Mouse (Mus musculus) small intestine, adult 2 months (tissue): ENCODE data around the gene Sat2. TPM values are rescaled to one million over a fixed set of nuclear protein-coding genes. Genes with fewer than 3 reads are reported as not detected.

Experiments used
- H3K27ac ChIP-seq: fragments of 200-500 bp; 2 replicates; pipeline ENCODE4 v1.5.1; 2012; ENCODE audit warnings: low read depth, low read length, control low read depth, inconsistent platforms; ENCODE audit not compliant: insufficient read depth
- H3K27me3 ChIP-seq: fragments of 200-500 bp; 2 replicates; pipeline ENCODE4 v1.6.1; 2012; ENCODE audit warnings: mild to moderate bottlenecking, moderate library complexity, low read length, inconsistent platforms; ENCODE audit not compliant: control insufficient read depth, insufficient read depth
- H3K36me3 ChIP-seq: fragments of 200-500 bp; 2 replicates; pipeline ENCODE4 v1.6.1; 2012; ENCODE audit warnings: mild to moderate bottlenecking, low read length, control low read depth, inconsistent platforms; ENCODE audit not compliant: control insufficient read depth, insufficient read depth
- H3K4me1 ChIP-seq: fragments of 200-500 bp; 2 replicates; pipeline ENCODE4 v1.6.1; 2012; ENCODE audit warnings: low read length, inconsistent platforms, mixed read lengths; ENCODE audit not compliant: control insufficient read depth, insufficient read depth, insufficient read length
- H3K4me3 ChIP-seq: fragments of 200-500 bp; 2 replicates; pipeline ENCODE4 v1.5.1; 2012; ENCODE audit warnings: low read depth, mild to moderate bottlenecking, control low read depth, inconsistent platforms, low read length, moderate library complexity
- CTCF ChIP-seq: fragments of 200-500 bp; IDR thresholded peaks from 2 replicates; pipeline ENCODE4 v1.5.1; 2012; ENCODE audit warnings: low read depth, mild to moderate bottlenecking, control low read depth, inconsistent platforms, low read length, moderate library complexity, mixed read lengths; ENCODE audit not compliant: insufficient replicate concordance, insufficient read length; ENCODE audit errors: extremely low read depth
- POLR2A ChIP-seq: fragments of 200-500 bp; IDR thresholded peaks from 2 replicates; pipeline ENCODE4 v1.6.1; 2012; ENCODE audit warnings: low read depth, mild to moderate bottlenecking, control low read depth, inconsistent platforms, low read length, moderate library complexity
- WGBS: fragments of 180-500 bp; shearing (Covaris S2); methylation state at CpG from one replicate; pipeline ENCODE4 v1.1.7; 2018; 5-methylcytosine and 5-hydroxymethylcytosine counted together
- polyA plus RNA-seq: library from polyadenylated mRNA; depleted of rRNA; stranded (reverse); fragments of >200 nt; gene quantifications from 2 replicates; pipeline ENCODE4 v1.2.3, GENCODE M21; 2012

The Sat2 gene
- polyA plus RNA-seq, 1 experiment: 0.49 TPM

DNA sequence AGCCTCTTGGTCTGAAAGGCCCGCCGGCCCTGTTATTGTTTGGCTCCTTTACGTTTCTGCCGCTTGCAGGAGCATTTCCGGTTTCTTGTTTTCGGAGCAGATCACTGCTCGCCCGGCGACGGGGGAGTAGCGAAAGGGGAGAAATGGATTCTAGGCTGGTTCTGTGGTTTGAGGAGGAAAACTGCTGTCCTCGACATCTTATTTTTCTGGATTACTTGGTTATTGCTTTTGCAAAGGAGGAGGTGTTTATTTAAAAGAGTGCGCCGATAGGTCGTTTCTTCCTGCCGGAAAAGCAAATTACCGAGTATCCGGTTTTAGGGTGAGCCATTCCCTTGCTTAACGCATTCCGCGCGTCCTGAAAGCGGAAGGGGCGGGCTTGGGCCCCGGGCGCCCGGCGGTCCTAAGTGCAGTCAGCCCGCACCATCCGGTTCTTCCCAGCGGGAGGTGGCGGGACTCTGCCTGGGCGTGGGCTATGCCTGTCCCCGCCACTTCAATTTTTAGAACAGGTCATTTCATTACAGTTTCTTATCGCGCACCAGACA is 40.6 kb upstream of the Sat2 start:
- peak; percentile 21; the same call in 1 of the 2 replicates for TF ChIP-seq CTCF
- TF ChIP-seq POLR2A: peak; percentile 42; the same call in 1 of the 2 replicates
- peak overlapping the region; percentile 66 for H3K4me3 ChIP-seq

DNA sequence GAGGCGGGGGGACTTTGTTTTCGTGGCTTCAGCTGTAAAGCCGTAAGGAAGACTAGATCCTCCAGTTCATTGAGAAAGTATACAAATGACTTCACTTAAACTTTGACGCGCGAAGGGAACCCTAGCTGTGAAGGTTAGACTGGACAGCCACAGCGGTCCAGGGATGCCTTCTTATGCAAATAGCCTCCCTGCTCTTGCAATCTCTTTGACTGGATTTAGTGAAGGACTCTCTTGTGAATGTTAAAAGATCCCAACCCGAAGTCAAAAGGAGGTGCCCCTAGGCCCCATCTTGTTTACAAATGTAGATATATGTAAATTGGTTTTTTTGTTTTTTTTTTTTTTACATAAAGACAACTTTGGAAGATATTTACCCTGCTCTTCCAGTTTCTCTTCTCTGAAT is 40.0 kb upstream of the Sat2 start:
- H3K4me3 ChIP-seq: peak overlapping the region; percentile 66
- TF ChIP-seq POLR2A: no peak
- no peak for TF ChIP-seq CTCF
- peak overlapping the region; percentile 94 for H3K27ac ChIP-seq
- peaks cover 17% of the 10 kb centered on the region for H3K4me1 ChIP-seq
- WGBS: 0% methylated on average over 8 of the region's 8 CpGs
- no peaks in the 10 kb centered on the region for H3K27me3 ChIP-seq
- peaks cover 1% of the 10 kb centered on the region; the same call in 1 of the 2 replicates for H3K36me3 ChIP-seq

More for the DNA sequence above, 40.6 kb upstream of the Sat2 start:
- WGBS: under 1% methylated on average over 36 of the region's 36 CpGs
- no peaks in the 10 kb centered on the region for H3K36me3 ChIP-seq
- peaks cover 17% of the 10 kb centered on the region for H3K4me1 ChIP-seq
- H3K27ac ChIP-seq: peak overlapping the region; percentile 94
- H3K27me3 ChIP-seq: no peaks in the 10 kb centered on the region

DNA sequence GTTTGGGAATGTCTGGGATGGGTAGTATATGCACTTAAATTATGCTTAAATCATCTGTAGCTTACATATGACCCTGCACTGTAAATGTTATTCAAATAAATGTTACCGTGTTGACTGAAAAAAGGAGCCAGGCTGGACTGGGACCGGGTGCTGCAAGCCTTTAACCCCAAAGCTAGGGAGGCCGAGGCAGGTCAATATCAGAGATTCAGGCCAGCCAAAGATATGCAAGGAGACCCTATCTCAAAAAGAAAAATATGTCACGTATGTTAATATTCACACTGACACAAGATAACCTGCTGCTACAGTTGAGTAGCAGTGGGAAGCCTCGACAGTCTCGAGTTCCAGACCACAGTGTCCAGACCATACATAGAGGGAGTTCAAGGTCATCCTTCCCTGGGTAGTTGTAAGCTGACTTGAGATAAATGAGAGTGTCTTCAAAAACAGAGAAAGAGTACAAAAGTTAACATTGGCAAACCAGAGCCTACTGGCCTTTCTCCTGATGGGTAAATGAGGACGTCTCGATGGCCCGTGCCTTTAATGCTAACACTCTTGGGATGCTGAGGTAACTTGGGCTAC is 39.5 kb upstream of the Sat2 start:
- H3K27ac ChIP-seq: no peak overlapping the region
- WGBS: 51% methylated on average over 9 of the region's 9 CpGs
- H3K4me1 ChIP-seq: peaks cover 17% of the 10 kb centered on the region
- TF ChIP-seq POLR2A (no peak), CTCF (no peak)
- no peak overlapping the region for H3K4me3 ChIP-seq
- H3K27me3 ChIP-seq: no peaks in the 10 kb centered on the region
- H3K36me3 ChIP-seq: peaks cover 6% of the 10 kb centered on the region

DNA sequence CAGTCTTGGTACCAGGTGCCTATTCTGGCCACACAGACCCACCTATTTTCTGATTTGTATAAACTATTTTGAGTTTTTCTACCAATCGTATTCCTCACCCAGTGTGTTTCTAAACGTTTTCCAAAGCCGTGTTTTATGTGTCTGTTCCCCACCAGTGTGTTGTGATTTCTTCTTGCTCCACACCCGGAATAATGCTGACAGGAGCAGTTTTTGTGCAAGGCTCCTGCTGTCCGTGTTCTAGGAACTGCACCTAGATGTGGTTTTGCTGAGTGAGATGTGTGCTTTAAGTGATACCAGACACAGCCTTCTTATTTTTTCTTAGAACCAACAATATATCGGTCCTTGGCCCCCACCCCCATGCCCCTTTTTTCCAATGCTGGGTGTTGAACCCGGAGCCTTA is 37.8 kb upstream of the Sat2 start:
- H3K36me3 ChIP-seq: peaks cover 22% of the 10 kb centered on the region
- TF ChIP-seq POLR2A (no peak), CTCF (no peak)
- no peaks in the 10 kb centered on the region for H3K27me3 ChIP-seq
- no peak overlapping the region for H3K27ac ChIP-seq
- WGBS: 78% methylated on average over 7 of the region's 7 CpGs
- no peak overlapping the region for H3K4me3 ChIP-seq
- H3K4me1 ChIP-seq: peaks cover 6% of the 10 kb centered on the region

DNA sequence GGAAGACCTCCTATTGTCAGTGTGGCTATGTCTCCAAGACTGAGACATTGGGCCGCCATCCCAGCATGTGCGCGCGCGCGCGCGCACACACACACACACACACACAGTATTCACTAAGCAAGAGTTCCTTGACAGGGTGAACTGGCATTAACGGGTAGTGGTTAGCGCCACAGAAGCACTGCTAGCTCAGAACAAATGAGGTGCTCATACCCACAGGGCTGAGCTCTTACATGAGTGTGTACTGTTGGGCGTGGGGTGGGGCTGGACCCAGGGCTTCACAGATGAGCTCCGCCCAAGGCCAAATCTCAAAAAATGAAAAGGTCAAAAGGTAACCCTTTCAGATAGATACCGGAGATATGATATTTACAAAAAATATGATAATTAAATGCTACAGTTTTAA is 36.9 kb upstream of the Sat2 start:
- peaks cover 6% of the 10 kb centered on the region for H3K4me1 ChIP-seq
- peaks cover 31% of the 10 kb centered on the region for H3K36me3 ChIP-seq
- no peak overlapping the region for H3K4me3 ChIP-seq
- no peak overlapping the region for H3K27ac ChIP-seq
- no peaks in the 10 kb centered on the region for H3K27me3 ChIP-seq
- TF ChIP-seq POLR2A (no peak), CTCF (no peak)
- WGBS: 89% methylated on average over 13 of the region's 13 CpGs

DNA sequence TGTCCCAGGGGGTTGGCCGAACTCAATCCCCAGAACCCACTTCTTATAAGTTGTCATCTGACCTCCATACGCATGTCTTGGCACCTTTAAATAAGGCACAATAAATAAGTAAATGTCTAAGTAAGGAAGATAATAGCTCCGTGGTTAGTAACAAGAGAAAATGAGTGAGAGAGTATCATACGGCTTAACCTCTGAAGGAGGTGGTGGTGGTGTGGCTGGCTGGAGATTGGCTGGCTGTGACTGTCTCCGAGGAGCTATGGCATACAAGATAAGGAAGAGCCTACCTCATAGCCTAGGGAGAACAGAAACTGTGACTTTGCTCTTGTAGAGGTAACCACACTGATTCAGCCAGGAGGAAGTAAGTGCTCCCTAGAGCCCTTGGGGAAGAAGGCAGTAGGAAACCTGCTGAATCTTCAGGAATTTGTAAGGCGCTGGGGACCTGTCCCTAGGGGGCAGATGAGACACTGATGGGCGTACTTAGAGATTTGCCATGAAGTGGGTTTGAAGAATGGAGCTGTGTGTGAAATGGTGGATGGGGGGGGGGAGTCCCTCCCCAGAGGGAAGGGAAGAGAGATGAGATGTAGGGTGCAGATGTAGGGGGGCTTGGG is 36.0 kb upstream of the Sat2 start:
- peaks cover 6% of the 10 kb centered on the region for H3K4me1 ChIP-seq
- H3K27me3 ChIP-seq: no peaks in the 10 kb centered on the region
- TF ChIP-seq POLR2A: no peak
- TF ChIP-seq CTCF: no peak
- 62% methylated on average over 7 of the region's 7 CpGs for WGBS
- H3K27ac ChIP-seq: no peak overlapping the region
- H3K36me3 ChIP-seq: peaks cover 39% of the 10 kb centered on the region
- no peak overlapping the region for H3K4me3 ChIP-seq

DNA sequence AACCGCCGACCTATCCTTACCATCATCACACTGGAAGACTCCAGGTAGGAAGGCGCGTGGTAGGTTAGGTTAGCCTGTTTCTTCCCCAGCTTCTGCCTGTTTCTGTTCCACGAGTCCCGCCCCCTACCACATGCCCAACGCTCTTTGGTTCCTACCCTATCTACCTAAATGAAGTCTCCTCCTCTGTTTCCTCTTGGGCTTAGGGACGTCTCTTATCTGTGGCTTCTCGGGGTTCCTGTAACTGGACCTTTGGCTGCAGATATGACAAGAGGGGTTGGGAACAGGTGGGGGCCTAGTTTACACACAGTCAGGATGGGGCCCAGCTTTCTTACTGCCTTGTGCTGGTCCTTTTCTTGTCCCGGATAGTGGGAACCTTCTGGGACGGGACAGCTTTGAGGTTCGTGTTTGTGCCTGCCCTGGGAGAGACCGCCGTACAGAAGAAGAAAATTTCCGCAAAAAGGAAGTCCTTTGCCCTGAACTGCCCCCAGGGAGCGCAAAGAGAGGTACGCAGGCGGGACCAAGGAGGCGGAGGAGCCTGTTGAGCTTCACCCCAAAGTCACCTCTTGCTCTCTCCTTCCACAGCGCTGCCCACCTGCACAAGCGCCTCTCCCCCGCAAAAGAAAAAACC is 32.5 kb upstream of the Sat2 start:
- WGBS: 84% methylated on average over 22 of the region's 22 CpGs
- H3K4me1 ChIP-seq: peaks cover 6% of the 10 kb centered on the region
- H3K4me3 ChIP-seq: no peak overlapping the region
- H3K27me3 ChIP-seq: no peaks in the 10 kb centered on the region
- no peak for TF ChIP-seq CTCF
- no peak for TF ChIP-seq POLR2A
- H3K27ac ChIP-seq: no peak overlapping the region
- H3K36me3 ChIP-seq: peaks cover 46% of the 10 kb centered on the region
